ENCODE assay signal across 21 mouse cellular contexts in the genomic region with DNA sequence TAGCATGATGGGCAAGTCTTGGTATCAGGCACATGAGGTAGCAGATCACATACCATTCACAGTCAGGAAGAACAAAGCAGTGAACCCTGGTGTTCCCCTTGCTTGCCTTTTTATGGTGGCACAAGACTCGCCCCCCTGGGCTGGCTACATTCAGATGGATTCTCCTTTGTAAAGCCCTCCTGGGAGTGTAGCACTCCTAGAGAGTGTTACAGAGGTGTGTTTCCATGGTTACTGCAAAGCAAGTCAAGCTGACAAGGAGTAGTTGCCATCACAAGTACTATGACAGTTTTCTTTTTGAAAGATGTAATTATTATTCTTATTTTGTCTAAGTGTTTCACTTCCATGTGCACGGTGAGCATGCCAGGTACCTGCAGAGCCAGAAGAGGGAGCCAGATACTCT. TPM values are rescaled to one million over a fixed set of nuclear protein-coding genes. Genes with fewer than 3 reads are reported as not detected.
DNase-seq lines count a peak whose midpoint lies in the region; ATAC-seq and TF ChIP-seq lines count a peak whose summit lies in the region.
"Had no signal": no experiment of that assay in that cellular context is flagged by ENCODE, and none has a peak within 500 bp of the region (broad histone marks: within the 10 kb centered on the region; RNA-seq: fewer than 3 reads in every experiment).

No protein-coding gene starts in this region.

- no peak overlapping the region for H3K4me2 ChIP-seq in forebrain, postnatal 0 days (ENCODE audit: low read depth)
- H3K4me2 ChIP-seq in forebrain, embryonic 14.5 days (ENCODE audit: low read length), result no peak overlapping the region
- H3K4me2 ChIP-seq: embryonic facial prominence, embryonic 13.5 days; embryonic facial prominence, embryonic 15.5 days; forebrain, embryonic 13.5 days had no signal

- TF ChIP-seq POLR2A in brain, embryonic 14.5 days (IDR thresholded peaks at IDR 0.05; ENCODE audit: borderline replicate concordance, extremely low read depth, insufficient read depth, insufficient read length, poor library complexity, severe bottlenecking), result no peak

- peaks cover 9% of the 10 kb centered on the region for H3K9me3 ChIP-seq in forebrain, postnatal 0 days (ENCODE audit: low read length)
- 0 out of 2 replicates have a peak, but pooled peaks cover 3% of the 10 kb centered on the region for H3K9me3 ChIP-seq in forebrain, embryonic 14.5 days (replicated peaks; ENCODE audit: control insufficient read depth, low read length)
- H3K9me3 ChIP-seq: embryonic facial prominence, embryonic 15.5 days; forebrain, embryonic 13.5 days had no signal

- no peaks in the 10 kb centered on the region for H3K36me3 ChIP-seq in forebrain, postnatal 0 days (ENCODE audit: insufficient read depth)
- no peaks in the 10 kb centered on the region for H3K36me3 ChIP-seq in forebrain, embryonic 14.5 days (ENCODE audit: control insufficient read depth, insufficient read depth, low read length)
- H3K36me3 ChIP-seq: embryonic facial prominence, embryonic 13.5 days; embryonic facial prominence, embryonic 15.5 days; forebrain, embryonic 10.5 days; G1E had no signal

- H3K9ac ChIP-seq in forebrain, postnatal 0 days, result no peak overlapping the region
- H3K9ac ChIP-seq in forebrain, embryonic 14.5 days (ENCODE audit: low read length), result no peak overlapping the region
- H3K9ac ChIP-seq: embryonic facial prominence, embryonic 13.5 days; embryonic facial prominence, embryonic 15.5 days; forebrain, embryonic 13.5 days had no signal

- WGBS in forebrain, postnatal 0 days, result 62% methylated on average over 2 of the region's 2 CpGs
- WGBS in forebrain, embryonic 14.5 days, result 75% methylated on average over 2 of the region's 2 CpGs

- DNase-seq in forebrain, postnatal 0 days, result peak; percentile 9
- DNase-seq in forebrain, embryonic 14.5 days (ENCODE audit: low spot score), result no peak
- DNase-seq in R1 (ENCODE audit: low read depth, low spot score), result peak; percentile 64
- peak; percentile 2 for DNase-seq in brain, embryonic 14.5 days (ENCODE audit: low read depth)
- no peak for DNase-seq in heart, adult 18-20 months
- DNase-seq in cerebellum, adult 11-12 months, result no peak
- DNase-seq: adrenal gland, adult 2 months; adrenal gland, postnatal 10 days; adrenal gland, postnatal 25 days; cerebellum, adult 18-20 months; cerebellum, adult 8-10 months; cerebellum, adult 9-11 months; cerebellum, postnatal 14 days; cerebellum, postnatal 36 days; embryo, embryonic 11 days had no signal

- no peak overlapping the region for H3K27ac ChIP-seq in forebrain, postnatal 0 days (ENCODE audit: low read depth, low read length)
- H3K27ac ChIP-seq in forebrain, embryonic 14.5 days (ENCODE audit: low read depth, low read length), result no peak overlapping the region
- H3K27ac ChIP-seq: embryonic facial prominence, embryonic 13.5 days; embryonic facial prominence, embryonic 15.5 days; forebrain, embryonic 10.5 days; forebrain, embryonic 13.5 days had no signal

- H3K4me3 ChIP-seq in forebrain, postnatal 0 days (ENCODE audit: low read depth, low read length), result no peak overlapping the region
- no peak overlapping the region for H3K4me3 ChIP-seq in forebrain, embryonic 14.5 days (ENCODE audit: low read depth, low read length)
- H3K4me3 ChIP-seq: embryonic facial prominence, embryonic 13.5 days; embryonic facial prominence, embryonic 15.5 days; erythroblast, embryonic 14.5 days; forebrain, embryonic 10.5 days; forebrain, embryonic 13.5 days had no signal

- peak; percentile 14 for TF ChIP-seq CTCF in forebrain, postnatal 0 days (IDR thresholded peaks at IDR 0.05; ENCODE audit: low read depth)
- no peak for TF ChIP-seq CTCF in brain, embryonic 14.5 days (IDR thresholded peaks at IDR 0.05; ENCODE audit: borderline replicate concordance, extremely low read depth, insufficient read depth, insufficient read length)

- ATAC-seq in forebrain, postnatal 0 days, result peak; percentile 86
- ATAC-seq in forebrain, embryonic 14.5 days, result no peak
- ATAC-seq: forebrain, embryonic 13.5 days had no signal

- no peaks in the 10 kb centered on the region for H3K4me1 ChIP-seq in forebrain, postnatal 0 days (ENCODE audit: insufficient read depth)
- no peaks in the 10 kb centered on the region for H3K4me1 ChIP-seq in forebrain, embryonic 14.5 days (ENCODE audit: control insufficient read depth, insufficient read depth, low read length)
- H3K4me1 ChIP-seq: embryonic facial prominence, embryonic 13.5 days; embryonic facial prominence, embryonic 15.5 days; forebrain, embryonic 10.5 days; forebrain, embryonic 13.5 days had no signal

- H3K27me3 ChIP-seq in forebrain, postnatal 0 days (ENCODE audit: insufficient read depth, low read length), result no peaks in the 10 kb centered on the region
- H3K27me3 ChIP-seq in forebrain, embryonic 14.5 days (replicated peaks; ENCODE audit: control insufficient read depth, insufficient read depth, low read length), result no peaks in the 10 kb centered on the region
- H3K27me3 ChIP-seq: embryonic facial prominence, embryonic 13.5 days; embryonic facial prominence, embryonic 15.5 days; forebrain, embryonic 13.5 days had no signal

RNA-seq across cellular contexts. Expression of a gene that starts 45.2 kb away (rescaled TPM):
- 40.0 and 50.7 TPM in 2 replicates for total RNA-seq in forebrain, postnatal 0 days (2014; rRNA removed)
- 60.6 and 67.4 TPM in 2 replicates for polyA plus RNA-seq in forebrain, postnatal 0 days (2015; fragmentation: Nextera tagmentation; extraction: Ambion mirVana)
- polyA plus RNA-seq in forebrain, embryonic 14.5 days (2014; fragmentation: Nextera tagmentation; extraction: Ambion mirVana), result 44.1 and 50.4 TPM in 2 replicates
- 19.7 and 20.0 TPM in 2 replicates for polyA plus RNA-seq in brain, embryonic 14.5 days (2012; rRNA removed)
- 10 to 100 TPM; 57.3 to 57.8 TPM for total RNA-seq in heart, adult 18-20 months (2021)

Comparison
In these comparisons a context has a peak if more than half of its experiments do, and no peak if none do; other contexts are left out.
1. DNase-seq: peak in forebrain, postnatal 0 days (single experiment), R1 (single experiment) and brain, embryonic 14.5 days (single experiment); none in forebrain, embryonic 14.5 days (single experiment), heart, adult 18-20 months (0 of 2) and cerebellum, adult 11-12 months (single experiment).